Mouse (Mus musculus) right cerebral cortex, postnatal 4 days (tissue): Measurements from ENCODE around the gene Camta1.

ENCODE experiments used
- DNase-seq: peaks from one replicate; pipeline ENCODE4 v3.0.0-alpha.2; 2022

Gene Camta1

GRCm38 (mm10) chr4:150872139-150872651 lies 989.5 kb downstream of the Camta1 start:
- no peak for DNase-seq

GRCm38 (mm10) chr4:150871392-150872138 lies 990.1 kb downstream of the Camta1 start:
- no peak for DNase-seq

- no peak for DNase-seq
These were observed 990.7 kb downstream of the Camta1 start for GRCm38 (mm10) chr4:150870963-150871391.

- DNase-seq: no peak
These were observed 992.1 kb downstream of the Camta1 start for GRCm38 (mm10) chr4:150869276-150870197.

GRCm38 (mm10) chr4:150868859-150869258 lies 992.8 kb downstream of the Camta1 start:
- no peak for DNase-seq

- no peak for DNase-seq
These were observed 993.5 kb downstream of the Camta1 start for GRCm38 (mm10) chr4:150868161-150868560.
